Mouse (Mus musculus) cerebellum, postnatal 36 days (tissue): ENCODE results near the gene Yme1l1.

Source experiments
- DNase-seq, 2 experiments: peaks; one replicate each; pipeline ENCODE4 v3.0.0; 2021 to 2022; ENCODE audit warnings: mixed read lengths in 2 of 2

The Yme1l1 gene

DNA sequence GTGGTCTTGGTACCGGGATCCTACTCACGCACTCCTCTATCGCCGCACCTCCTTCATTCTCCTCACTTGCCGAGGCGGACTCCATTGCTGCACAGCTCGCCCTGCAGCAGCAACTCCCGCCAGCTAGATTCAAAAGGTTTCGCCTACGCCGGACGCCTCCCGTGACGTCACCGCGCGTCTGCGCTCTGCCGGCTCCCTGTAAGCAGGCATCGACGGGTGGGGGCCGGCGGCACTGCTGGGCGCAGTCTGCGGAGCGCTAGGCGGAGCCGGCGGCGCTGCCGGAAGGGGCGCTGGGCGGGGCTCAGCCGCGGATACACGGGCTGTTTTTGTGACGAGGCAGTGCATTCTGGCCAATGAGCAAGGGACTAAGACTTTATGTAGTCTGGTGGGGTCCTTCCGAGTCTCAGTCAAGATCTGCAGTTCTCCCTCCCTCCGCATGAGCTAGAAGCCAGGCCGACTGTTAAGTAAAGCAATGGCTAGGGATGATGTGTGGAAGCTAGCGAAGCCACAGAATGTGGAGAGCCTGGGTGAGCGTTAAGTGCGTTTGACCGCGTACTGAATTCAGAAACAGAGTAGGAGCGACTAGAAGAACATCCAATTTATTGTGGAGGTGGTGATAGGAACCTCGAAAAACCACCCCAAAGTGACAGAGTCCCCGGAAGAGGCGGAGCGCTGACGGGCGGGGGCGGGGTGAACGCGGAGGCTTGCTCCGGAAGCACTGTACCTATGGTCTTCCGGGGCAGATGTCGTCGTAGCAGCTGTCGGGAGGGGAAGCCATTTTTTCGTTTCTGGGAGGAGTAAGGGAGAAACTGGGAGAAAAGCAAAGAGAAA, at the start of gene Yme1l1, which contains the start of gene Mastl:
Gene Yme1l1, plus strand, starts transcription at position 593 of the 831 bp plus-strand sequence.
Gene Mastl, minus strand, starts transcription at position 248 of the 831 bp plus-strand sequence.
- peak; percentile 91 to 97 for DNase-seq

GRCm38 (mm10) chr2:23119573-23119972, 36.6 kb upstream of the Yme1l1 start:
- no peak for DNase-seq

DNA sequence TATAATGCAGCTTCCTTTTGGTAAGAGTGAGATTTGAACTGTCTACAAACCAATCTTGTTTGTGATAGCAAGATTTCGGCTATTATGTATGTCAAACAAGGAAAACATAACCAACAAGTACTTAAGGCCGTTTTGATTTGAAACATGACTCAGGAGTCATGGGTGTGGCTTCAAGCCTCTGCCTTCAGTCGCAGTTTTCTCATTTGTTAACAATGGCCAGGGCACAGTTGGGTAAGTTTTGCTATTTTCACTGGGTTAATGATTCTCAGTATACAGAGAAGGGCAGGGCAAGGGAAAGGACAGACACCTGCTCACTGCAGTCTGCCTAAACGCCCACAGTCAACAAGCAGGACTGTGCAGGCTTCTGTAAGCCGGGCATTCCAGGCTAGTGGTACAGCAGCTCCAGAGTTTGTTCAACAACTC, 959 bp upstream of the Yme1l1 start:
- DNase-seq: no peak

DNA sequence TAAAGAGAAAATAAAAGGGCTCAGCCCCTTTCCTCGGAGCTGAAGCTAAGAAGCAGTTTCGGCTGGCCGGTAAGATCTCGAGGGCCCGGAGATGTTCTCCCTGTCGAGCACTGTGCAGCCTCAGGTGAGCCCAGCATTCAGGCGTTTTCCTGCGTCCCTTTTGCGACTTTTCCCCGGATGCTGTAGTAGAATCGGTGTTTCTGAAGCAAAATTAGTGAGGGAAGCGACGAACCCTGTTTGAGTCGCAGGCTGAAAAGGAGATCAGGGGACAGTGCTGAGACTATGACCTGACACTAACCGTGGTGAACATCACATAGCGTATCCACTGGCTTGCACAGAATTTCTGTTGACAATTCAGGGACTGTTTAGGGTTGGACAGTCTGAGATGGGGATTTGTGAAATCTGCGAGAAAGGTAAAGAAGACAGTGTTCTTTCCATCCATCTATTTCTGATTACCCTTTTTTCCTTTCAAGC, 476 bp downstream of the Yme1l1 start:
- DNase-seq: no peak

- no peak for DNase-seq
Observed at GRCm38 (mm10) chr2:23172305-23172704, 16.1 kb downstream of the Yme1l1 start.

GRCm38 (mm10) chr2:23194366-23194765, 38.2 kb downstream of the Yme1l1 start:
- DNase-seq: no peak

DNA sequence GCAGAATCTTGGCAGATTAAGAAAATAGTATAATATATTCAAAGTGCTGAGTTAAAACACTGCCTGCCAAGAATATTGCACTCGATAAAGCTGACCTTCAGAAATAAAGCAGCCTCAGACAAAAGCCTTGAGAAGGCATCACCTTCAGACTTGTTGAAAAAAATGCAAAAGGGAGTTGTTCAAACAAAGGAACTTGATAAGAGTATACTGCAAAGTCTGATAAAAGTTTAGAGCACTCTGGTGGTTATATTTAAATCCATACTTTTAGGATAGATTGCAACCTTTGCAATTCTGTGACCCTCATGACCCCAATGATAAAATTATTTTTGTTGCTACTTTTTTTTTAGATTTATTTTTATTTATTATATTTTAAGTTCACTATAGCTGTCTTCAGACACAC, 44.9 kb downstream of the Yme1l1 start:
- DNase-seq: no peak

- DNase-seq: no peak
Observed at GRCm38 (mm10) chr2:23202900-23203670, 46.9 kb downstream of the Yme1l1 start.

GRCm38 (mm10) chr2:23207070-23207526, 50.9 kb downstream of the Yme1l1 start, which contains the start of gene 4931423N10Rik:
TSS of gene 4931423N10Rik (plus strand) at chr2:23207476.
- no peak for DNase-seq

DNA sequence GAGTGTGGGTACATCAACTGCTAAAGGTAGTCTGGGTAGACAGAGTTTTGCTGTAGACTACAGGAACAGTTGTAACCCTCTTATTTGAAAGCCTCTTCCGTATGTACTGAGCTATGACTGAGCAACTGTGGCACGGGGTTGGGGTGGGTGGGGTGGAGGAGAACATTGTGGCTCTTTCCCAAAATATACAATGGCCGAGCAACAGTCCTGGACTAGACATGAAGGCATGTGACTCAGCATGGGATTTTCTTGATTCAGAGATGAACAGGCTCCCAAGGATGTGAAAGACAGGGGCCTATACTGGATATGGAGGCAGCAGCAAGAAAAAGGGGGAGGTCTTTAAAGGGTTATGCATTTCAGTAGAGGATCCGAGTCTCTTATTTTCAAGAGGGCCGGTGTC, 57.5 kb downstream of the Yme1l1 start:
- no peak for DNase-seq

DNA sequence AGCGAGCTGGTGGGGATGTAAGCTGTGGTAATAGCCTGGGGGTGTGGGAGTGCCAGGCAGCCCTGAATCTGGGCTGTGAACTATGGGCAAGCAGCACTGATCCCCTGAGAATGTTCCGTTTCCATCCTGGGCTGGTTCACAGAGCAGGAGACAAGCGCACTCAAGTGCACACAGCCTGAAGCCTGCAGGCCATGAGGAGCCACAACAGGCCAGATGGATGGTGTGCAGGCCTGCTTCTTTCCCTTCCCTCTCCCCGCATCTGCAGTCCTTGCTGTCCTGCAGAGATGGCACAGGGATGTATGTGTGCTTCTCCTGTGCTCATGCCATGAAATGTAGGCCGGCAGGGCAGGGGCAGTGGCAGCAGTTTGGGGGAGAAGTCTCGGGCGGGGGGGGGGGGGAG, 69.0 kb downstream of the Yme1l1 start:
- no peak for DNase-seq

- DNase-seq: no peak
Observed at GRCm38 (mm10) chr2:23228463-23228862, 72.3 kb downstream of the Yme1l1 start.

DNA sequence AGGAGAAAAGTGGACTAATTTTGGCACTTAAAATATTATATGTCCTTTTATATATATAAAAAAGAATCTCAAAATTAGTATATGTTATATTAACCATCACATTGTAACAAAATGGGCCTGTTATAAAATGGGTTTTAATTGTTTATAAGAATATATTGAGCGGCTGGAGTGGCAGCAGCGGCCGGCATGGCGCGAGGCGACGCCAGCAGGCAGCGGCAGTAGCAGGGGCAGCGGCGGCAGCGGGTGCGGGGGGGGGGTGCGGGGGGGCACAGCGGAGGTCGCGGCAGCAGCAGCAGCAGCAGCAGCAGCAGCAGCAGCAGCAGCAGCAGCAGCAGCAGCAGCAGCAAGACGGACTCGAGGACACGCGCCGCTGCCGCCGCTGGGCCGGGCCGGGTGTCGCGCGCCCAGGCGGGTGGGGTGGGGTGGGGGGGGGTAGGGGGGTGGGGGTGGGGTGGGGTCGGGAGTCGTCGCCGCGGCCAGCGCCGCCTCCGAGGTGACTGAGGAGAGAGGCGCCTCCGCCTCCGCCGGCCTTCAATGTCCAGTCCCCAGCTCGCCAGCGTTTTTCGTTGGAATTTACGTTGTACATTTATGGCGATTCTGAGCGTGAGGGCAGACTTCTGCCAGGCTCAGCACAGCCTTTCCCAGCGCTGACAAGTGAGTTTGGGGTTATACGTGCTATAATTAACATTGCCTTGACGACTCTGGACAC, 78.0 kb downstream of the Yme1l1 start:
- no peak for DNase-seq
